Mouse (Mus musculus) heart, embryonic 13.5 days (tissue): ENCODE results near the gene Retreg3. TPM values are rescaled to one million over a fixed set of nuclear protein-coding genes. Genes with fewer than 3 reads are reported as not detected.

Source experiments
- ATAC-seq: fragments of 200-750 bp; cut with Nextera tagmentation; 2 replicates; pipeline ENCODE4 v1.8.0; 2017; ENCODE audit warnings: moderate TSS enrichment; ENCODE audit not compliant: insufficient number of reproducible peaks, low FRiP score, low TSS enrichment; ENCODE audit errors: extremely low read depth
- H3K27ac ChIP-seq: fragments of 300-500 bp; sonication (generic); replicated peaks from 2 replicates; pipeline ENCODE4 v1.5.1; 2015; ENCODE audit warnings: moderate library complexity, mild to moderate bottlenecking, inconsistent platforms
- H3K27me3 ChIP-seq: fragments of 300-500 bp; sonication (generic); replicated peaks from 2 replicates; pipeline ENCODE4 v1.6.1; 2015; ENCODE audit warnings: mild to moderate bottlenecking, inconsistent platforms
- H3K36me3 ChIP-seq: fragments of 300-500 bp; sonication (generic); 2 replicates; pipeline ENCODE4 v1.6.1; 2015; ENCODE audit warnings: mild to moderate bottlenecking, inconsistent platforms
- H3K4me1 ChIP-seq: fragments of 300-500 bp; sonication (generic); 2 replicates; pipeline ENCODE4 v1.6.1; 2015; ENCODE audit warnings: inconsistent platforms
- H3K4me2 ChIP-seq: fragments of 300-500 bp; sonication (generic); 2 replicates; pipeline ENCODE4 v1.6.1; 2015; ENCODE audit warnings: inconsistent platforms, mild to moderate bottlenecking, moderate library complexity
- H3K4me3 ChIP-seq: fragments of 300-500 bp; sonication (generic); 2 replicates; pipeline ENCODE4 v1.5.1; 2015; ENCODE audit warnings: moderate library complexity, mild to moderate bottlenecking, inconsistent platforms
- H3K9ac ChIP-seq: fragments of 300-500 bp; sonication (generic); 2 replicates; pipeline ENCODE4 v1.6.1; 2015; ENCODE audit warnings: inconsistent platforms, mild to moderate bottlenecking, moderate library complexity
- H3K9me3 ChIP-seq: fragments of 300-500 bp; sonication (generic); 2 replicates; pipeline ENCODE4 v1.6.1; 2016; ENCODE audit warnings: inconsistent platforms
- WGBS: fragments of 180-500 bp; shearing (Covaris S2); methylation state at CpG from one replicate; pipeline ENCODE4 v1.1.7; 2015; ENCODE audit warnings: mixed read lengths; 5-methylcytosine and 5-hydroxymethylcytosine counted together
- polyA plus RNA-seq: library from polyadenylated mRNA; unstranded; fragments of >200 nt; fragmentation: Nextera tagmentation; extraction: Ambion mirVana; gene quantifications from 2 replicates; pipeline ENCODE4 v1.2.1, GENCODE M21; 2015

Gene Retreg3
- polyA plus RNA-seq, 1 experiment from 2014 or later = 12.0 TPM

- Histone ChIP-seq H3K4me1 (peaks cover 17% of the 10 kb centered on the region), H3K9ac (no peak overlapping the region), H3K27ac (no peak overlapping the region), H3K4me2 (no peak overlapping the region), H3K4me3 (no peak overlapping the region), H3K9me3 (peaks cover 3% of the 10 kb centered on the region; the same call in 1 of the 2 replicates), H3K36me3 (peaks cover 23% of the 10 kb centered on the region), H3K27me3 (no peaks in the 10 kb centered on the region)
- ATAC-seq = no peak
- 56% methylated on average over 5 of the region's 5 CpGs for WGBS
Measured at GRCm38 (mm10) chr11:101110708-101111107, 9.0 kb downstream of the Retreg3 start.

- no peak for ATAC-seq
- 89% methylated on average over 4 of the region's 4 CpGs for WGBS
- Histone ChIP-seq H3K4me3 (no peak overlapping the region), H3K4me1 (peaks cover 9% of the 10 kb centered on the region), H3K36me3 (peaks cover 37% of the 10 kb centered on the region), H3K9ac (no peak overlapping the region), H3K4me2 (no peak overlapping the region), H3K27ac (no peak overlapping the region), H3K27me3 (no peaks in the 10 kb centered on the region), H3K9me3 (peaks cover 3% of the 10 kb centered on the region; the same call in 1 of the 2 replicates)
Measured at GRCm38 (mm10) chr11:101109351-101109750, 10.3 kb downstream of the Retreg3 start.

GRCm38 (mm10) chr11:101103011-101103410 lies 16.7 kb downstream of the Retreg3 start:
- Histone ChIP-seq H3K9me3 (no peaks in the 10 kb centered on the region), H3K4me3 (no peak overlapping the region), H3K4me2 (no peak overlapping the region), H3K27me3 (no peaks in the 10 kb centered on the region), H3K9ac (no peak overlapping the region), H3K4me1 (no peaks in the 10 kb centered on the region), H3K27ac (no peak overlapping the region), H3K36me3 (peaks cover 81% of the 10 kb centered on the region)
- no peak for ATAC-seq
- WGBS = 91% methylated on average over 5 of the region's 5 CpGs

- no peak overlapping the region for H3K4me3 ChIP-seq
- H3K9ac ChIP-seq = no peak overlapping the region
- peaks cover 73% of the 10 kb centered on the region for H3K36me3 ChIP-seq
- H3K27ac ChIP-seq = no peak overlapping the region
- no peaks in the 10 kb centered on the region for H3K9me3 ChIP-seq
- ATAC-seq = no peak
- H3K27me3 ChIP-seq = no peaks in the 10 kb centered on the region
- WGBS = 89% methylated on average over 8 of the region's 8 CpGs
- H3K4me2 ChIP-seq = no peak overlapping the region
- peaks cover 16% of the 10 kb centered on the region for H3K4me1 ChIP-seq
Measured at GRCm38 (mm10) chr11:101098231-101098630, 21.5 kb downstream of the Retreg3 start.

GRCm38 (mm10) chr11:101095314-101096024 lies 24.2 kb downstream of the Retreg3 start, which contains the start of gene Psmc3ip:
Gene Psmc3ip, minus strand, starts transcription at chr11:101095436.
- Histone ChIP-seq H3K36me3 (peaks cover 75% of the 10 kb centered on the region), H3K4me1 (peaks cover 16% of the 10 kb centered on the region), H3K4me2 (peak within 1 kb of the TSS; percentile 97), H3K27ac (peak within 1 kb of the TSS; percentile 98), H3K27me3 (no peaks in the 10 kb centered on the region), H3K4me3 (peak within 1 kb of the TSS; percentile 84), H3K9me3 (no peaks in the 10 kb centered on the region), H3K9ac (peak within 1 kb of the TSS; percentile 92)
- ATAC-seq = peak; percentile 88
- under 1% methylated on average over 43 of the region's 43 CpGs for WGBS

GRCm38 (mm10) chr11:101094930-101095313 lies 24.8 kb downstream of the Retreg3 start:
- Histone ChIP-seq H3K36me3 (peaks cover 75% of the 10 kb centered on the region), H3K27ac (peak overlapping the region; percentile 98), H3K4me1 (peaks cover 16% of the 10 kb centered on the region), H3K27me3 (no peaks in the 10 kb centered on the region), H3K9ac (peak overlapping the region; percentile 92), H3K9me3 (no peaks in the 10 kb centered on the region), H3K4me2 (peak overlapping the region; percentile 97), H3K4me3 (peak overlapping the region; percentile 84)
- WGBS = 1% methylated on average over 18 of the region's 18 CpGs
- ATAC-seq = no peak

GRCm38 (mm10) chr11:101089931-101090330 lies 29.8 kb downstream of the Retreg3 start:
- H3K4me2 ChIP-seq = no peak overlapping the region
- WGBS = 86% methylated on average over 1 of the region's 1 CpGs
- H3K4me3 ChIP-seq = no peak overlapping the region
- H3K36me3 ChIP-seq = peaks cover 69% of the 10 kb centered on the region
- no peak overlapping the region for H3K27ac ChIP-seq
- H3K9me3 ChIP-seq = no peaks in the 10 kb centered on the region
- peaks cover 36% of the 10 kb centered on the region for H3K4me1 ChIP-seq
- no peak overlapping the region for H3K9ac ChIP-seq
- ATAC-seq = no peak
- no peaks in the 10 kb centered on the region for H3K27me3 ChIP-seq

- Histone ChIP-seq H3K4me1 (peaks cover 39% of the 10 kb centered on the region), H3K4me3 (peak overlapping the region; percentile 79), H3K9ac (peak overlapping the region; percentile 97), H3K36me3 (peaks cover 60% of the 10 kb centered on the region), H3K9me3 (no peaks in the 10 kb centered on the region), H3K27me3 (no peaks in the 10 kb centered on the region), H3K27ac (peak overlapping the region; percentile 87), H3K4me2 (peak overlapping the region; percentile 93)
- ATAC-seq = no peak
- WGBS = 6% methylated on average over 8 of the region's 8 CpGs
Measured at GRCm38 (mm10) chr11:101087682-101088055, 32.0 kb downstream of the Retreg3 start.

- peaks cover 54% of the 10 kb centered on the region for H3K36me3 ChIP-seq
Measured at GRCm38 (mm10) chr11:101086756-101087681, 32.7 kb downstream of the Retreg3 start, which contains the start of gene Mlx. Gene Mlx, plus strand, starts transcription at chr11:101087277.

GRCm38 (mm10) chr11:101086323-101086674 lies 33.4 kb downstream of the Retreg3 start:
- Histone ChIP-seq H3K9ac (peak overlapping the region; percentile 97), H3K4me2 (peak overlapping the region; percentile 93), H3K9me3 (no peaks in the 10 kb centered on the region), H3K4me3 (peak overlapping the region; percentile 79), H3K4me1 (peaks cover 45% of the 10 kb centered on the region), H3K36me3 (peaks cover 47% of the 10 kb centered on the region), H3K27me3 (peaks cover 2% of the 10 kb centered on the region), H3K27ac (peak overlapping the region; percentile 87)
- ATAC-seq = no peak
- WGBS = 75% methylated on average over 6 of the region's 6 CpGs

More at GRCm38 (mm10) chr11:101086756-101087681, 32.7 kb downstream of the Retreg3 start, which contains the start of gene Mlx:
- no peaks in the 10 kb centered on the region for H3K27me3 ChIP-seq
- peaks cover 39% of the 10 kb centered on the region for H3K4me1 ChIP-seq
- ATAC-seq = peak; percentile 62
- 2% methylated on average over 51 of the region's 52 CpGs for WGBS
- no peaks in the 10 kb centered on the region for H3K9me3 ChIP-seq
- peak within 1 kb of the TSS; percentile 93 for H3K4me2 ChIP-seq
- H3K9ac ChIP-seq = peak within 1 kb of the TSS; percentile 97
- H3K27ac ChIP-seq = peak within 1 kb of the TSS; percentile 87
- H3K4me3 ChIP-seq = peak within 1 kb of the TSS; percentile 79

- WGBS = 85% methylated on average over 18 of the region's 18 CpGs
- Histone ChIP-seq H3K27ac (peak overlapping the region; percentile 87; the same call in 1 of the 2 replicates), H3K9me3 (no peaks in the 10 kb centered on the region), H3K27me3 (peaks cover 7% of the 10 kb centered on the region), H3K4me2 (peak overlapping the region; percentile 93; the same call in 1 of the 2 replicates), H3K4me3 (no peak overlapping the region), H3K9ac (peak overlapping the region; percentile 97), H3K36me3 (peaks cover 41% of the 10 kb centered on the region), H3K4me1 (peaks cover 48% of the 10 kb centered on the region)
- ATAC-seq = no peak
Measured at GRCm38 (mm10) chr11:101085617-101086322, 33.9 kb downstream of the Retreg3 start.
